Mouse (Mus musculus) hematopoietic multipotent progenitor cell, adult 10-12 weeks (in vitro differentiated cells): ENCODE data around the gene Gm3043. TPM values are rescaled to one million over a fixed set of nuclear protein-coding genes. Genes with fewer than 3 reads are reported as not detected.

Experiments used
- polyA plus RNA-seq: library from polyadenylated mRNA; stranded (reverse); fragments of >175 nt; gene quantifications from 2 replicates; pipeline ENCODE4 v1.2.3, GENCODE M21; 2012; ENCODE audit warnings: low replicate concordance

The Gm3043 gene
- polyA plus RNA-seq = not detected in 2 replicates

DNA sequence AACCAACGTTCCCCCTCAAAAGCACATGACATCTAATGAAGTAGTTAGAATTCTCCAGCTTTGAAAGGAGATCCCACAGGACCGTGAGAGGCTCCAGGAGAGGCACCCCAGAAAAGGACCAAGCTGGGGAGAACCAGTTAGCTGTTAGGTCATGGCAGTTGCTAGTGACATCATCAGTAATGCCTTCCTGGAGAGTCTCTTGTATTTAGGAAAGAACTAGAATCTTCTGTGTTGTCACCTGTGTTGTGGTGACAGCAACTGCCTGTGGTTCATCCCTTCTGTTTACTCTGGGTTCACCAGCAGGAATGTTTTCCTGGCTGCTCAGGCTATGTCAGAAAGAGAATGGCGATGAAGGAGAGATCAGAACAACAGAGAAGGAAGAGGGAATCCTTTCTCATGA is at the start of gene Gm3043:
Gene Gm3043, plus strand, starts transcription at position 301 of the 400 bp plus-strand sequence.

GRCm38 (mm10) chr14:3651730-3652129 is 36.9 kb upstream of the Gm3043 start, which contains the start of gene Gm3020:
TSS of gene Gm3020 (plus strand) at chr14:3652030.

Other genes with a start within 250 kb of the Gm3043 start
- gene Gm10408, start 239.4 kb upstream of the Gm3043 start, polyA plus RNA-seq = not detected in 2 replicates
- not detected in 2 replicates for gene Gm3012, start 54.3 kb upstream of the Gm3043 start, polyA plus RNA-seq
- gene Gm3020, start 36.8 kb upstream of the Gm3043 start, polyA plus RNA-seq = not detected in 2 replicates
- not detected in 2 replicates for gene Gm3002, start 121.3 kb downstream of the Gm3043 start, polyA plus RNA-seq
- not detected in 2 replicates for gene Gm3033, start 157.5 kb downstream of the Gm3043 start, polyA plus RNA-seq
- gene Gm2916, start 195.4 kb downstream of the Gm3043 start, polyA plus RNA-seq = not detected in 2 replicates
- gene Gm3029, start 243.0 kb downstream of the Gm3043 start, polyA plus RNA-seq = not detected in 2 replicates